Mouse (Mus musculus): ENCODE measurements around the gene Clk3. TPM values are rescaled to one million over a fixed set of nuclear protein-coding genes. Genes with fewer than 3 reads are reported as not detected.

Clk3 gene
- polyA plus RNA-seq, 1 experiment from 2014 or later: 75.4 TPM

DNA sequence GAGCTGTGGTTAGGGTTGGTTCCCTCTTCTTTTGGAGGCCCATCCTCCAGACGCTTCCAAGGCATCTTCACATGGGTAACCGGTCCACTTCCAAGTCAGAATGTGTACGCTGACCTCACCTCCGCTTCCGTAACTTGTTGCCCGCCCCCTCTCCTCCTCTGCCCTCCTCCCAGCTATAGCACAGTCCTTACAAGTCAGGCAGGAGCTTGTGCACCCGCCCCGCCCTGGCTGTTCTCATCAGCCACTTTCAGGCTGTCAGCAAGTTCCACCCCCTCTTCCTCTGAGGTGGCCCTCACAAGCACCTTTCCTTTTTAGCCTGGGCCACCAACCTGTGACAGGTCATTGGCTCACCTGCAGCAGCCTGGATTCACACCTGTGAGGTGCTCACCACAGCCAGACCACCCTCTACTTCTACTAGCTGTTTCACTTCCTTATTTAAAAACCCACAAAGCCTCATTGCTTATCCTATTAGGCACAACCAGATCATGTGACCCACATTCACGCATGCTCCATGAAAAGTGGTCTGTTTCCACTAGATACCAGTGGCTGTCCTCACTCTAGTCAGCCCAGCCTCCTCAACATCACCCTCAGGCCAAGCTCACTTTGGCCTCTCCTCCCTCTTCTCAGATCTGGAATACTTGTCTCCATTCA, 34.8 kb upstream of the Clk3 start:
- peaks cover 8% of the 10 kb centered on the region for H3K36me3 ChIP-seq (replicated peaks)
- 95% methylated on average over 9 of the region's 9 CpGs for WGBS
- peaks cover 22% of the 10 kb centered on the region for H3K4me1 ChIP-seq
- H3K27ac ChIP-seq: no peak overlapping the region
- no peaks in the 10 kb centered on the region for H3K9me3 ChIP-seq
- no peak overlapping the region for H3K4me3 ChIP-seq
- H3K27me3 ChIP-seq (replicated peaks): no peaks in the 10 kb centered on the region
- H3K9ac ChIP-seq: no peak overlapping the region
- no peak overlapping the region for H3K4me2 ChIP-seq
- no peak for ATAC-seq (replicated peaks)

- H3K9ac ChIP-seq: no peak overlapping the region
Measured at GRCm38 (mm10) chr9:57798725-57799253, 33.1 kb upstream of the Clk3 start.

GRCm38 (mm10) chr9:57797456-57797855, 31.8 kb upstream of the Clk3 start:
- Histone ChIP-seq H3K36me3 (replicated peaks) (peaks cover 8% of the 10 kb centered on the region), H3K4me2 (no peak overlapping the region), H3K27me3 (replicated peaks) (no peaks in the 10 kb centered on the region), H3K4me3 (no peak overlapping the region), H3K4me1 (peaks cover 8% of the 10 kb centered on the region; the same call in 1 of the 2 replicates), H3K27ac (no peak overlapping the region), H3K9me3 (no peaks in the 10 kb centered on the region), H3K9ac (no peak overlapping the region)
- 95% methylated on average over 8 of the region's 8 CpGs for WGBS
- ATAC-seq (replicated peaks): no peak

More at GRCm38 (mm10) chr9:57798725-57799253, 33.1 kb upstream of the Clk3 start:
- H3K27ac ChIP-seq: no peak overlapping the region
- no peak overlapping the region for H3K4me2 ChIP-seq
- H3K36me3 ChIP-seq (replicated peaks): peaks cover 8% of the 10 kb centered on the region
- H3K27me3 ChIP-seq (replicated peaks): no peaks in the 10 kb centered on the region
- H3K9me3 ChIP-seq: no peaks in the 10 kb centered on the region
- H3K4me3 ChIP-seq: no peak overlapping the region
- H3K4me1 ChIP-seq: peaks cover 18% of the 10 kb centered on the region
- WGBS: 20% methylated on average over 10 of the region's 10 CpGs
- ATAC-seq (replicated peaks): no peak

DNA sequence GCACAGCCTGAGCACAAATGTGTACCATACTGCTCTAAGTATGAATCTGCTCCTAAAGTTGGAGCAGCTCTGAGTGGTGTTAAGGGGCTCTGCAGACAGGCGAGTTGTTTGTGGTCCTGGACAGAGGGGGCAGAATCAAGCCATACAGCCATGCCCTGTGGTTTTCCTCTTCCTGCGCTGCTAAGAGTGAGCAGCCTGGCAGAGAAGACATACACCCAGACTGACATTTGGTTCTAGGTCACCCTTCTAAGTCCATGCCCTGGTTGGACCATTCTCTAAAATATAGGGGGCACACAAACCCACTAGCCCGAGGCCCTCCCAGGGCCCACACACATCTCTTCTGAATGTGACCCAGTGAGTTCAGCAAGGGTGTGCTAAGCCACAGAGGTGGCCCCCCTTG, 24.1 kb upstream of the Clk3 start:
- Histone ChIP-seq H3K27ac (no peak overlapping the region), H3K4me3 (no peak overlapping the region), H3K36me3 (replicated peaks) (peaks cover 7% of the 10 kb centered on the region), H3K9ac (no peak overlapping the region), H3K4me1 (no peaks in the 10 kb centered on the region), H3K4me2 (no peak overlapping the region), H3K27me3 (replicated peaks) (no peaks in the 10 kb centered on the region), H3K9me3 (no peaks in the 10 kb centered on the region)
- no peak for ATAC-seq (replicated peaks)
- WGBS: 93% methylated on average over 3 of the region's 3 CpGs

DNA sequence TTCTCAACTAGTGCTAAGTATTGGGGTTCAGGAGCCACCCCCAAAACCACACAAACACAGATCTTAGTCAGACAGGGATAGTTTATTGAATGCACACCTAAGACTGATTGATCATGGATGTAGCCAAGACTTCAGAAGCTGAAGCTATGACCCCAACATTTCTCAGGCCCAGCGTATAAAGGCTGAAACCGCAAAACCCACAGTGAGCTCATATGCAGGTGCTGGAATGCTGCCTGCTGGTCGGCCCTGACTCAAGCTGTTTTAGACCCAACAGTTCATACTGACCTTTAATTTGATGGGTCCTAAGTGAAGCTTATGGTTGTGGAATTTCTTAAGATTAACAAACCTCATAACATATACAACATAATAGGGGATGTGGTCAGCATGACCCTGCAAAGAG, 17.0 kb upstream of the Clk3 start:
- no peaks in the 10 kb centered on the region for H3K4me1 ChIP-seq
- no peak for ATAC-seq (replicated peaks)
- H3K4me3 ChIP-seq: no peak overlapping the region
- H3K36me3 ChIP-seq (replicated peaks): no peaks in the 10 kb centered on the region
- 95% methylated on average over 3 of the region's 3 CpGs for WGBS
- H3K27ac ChIP-seq: no peak overlapping the region
- no peaks in the 10 kb centered on the region for H3K9me3 ChIP-seq
- no peaks in the 10 kb centered on the region for H3K27me3 ChIP-seq (replicated peaks)
- H3K4me2 ChIP-seq: no peak overlapping the region
- H3K9ac ChIP-seq: no peak overlapping the region

DNA sequence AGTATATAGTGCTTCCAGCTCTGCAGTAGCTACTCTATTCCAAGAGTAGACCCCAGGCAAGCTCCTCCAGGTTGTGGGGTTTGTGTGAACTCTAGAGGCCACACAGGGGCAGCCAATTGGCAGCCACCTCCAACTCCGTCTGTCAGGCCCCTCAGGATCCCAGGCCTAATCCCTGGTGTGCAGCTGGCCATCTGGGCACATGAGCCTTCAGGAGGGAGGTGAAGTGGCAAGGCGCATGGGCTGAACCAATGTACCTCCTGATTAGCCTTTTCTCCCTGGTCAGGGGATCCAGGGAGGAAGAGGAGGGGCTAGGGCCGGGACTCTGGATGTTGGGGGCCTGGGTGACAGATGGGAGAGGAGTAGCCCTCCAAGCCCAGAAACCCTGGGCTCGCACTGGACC, 10.1 kb upstream of the Clk3 start:
- 53% methylated on average over 4 of the region's 4 CpGs for WGBS
- Histone ChIP-seq H3K27me3 (replicated peaks) (no peaks in the 10 kb centered on the region), H3K4me2 (no peak overlapping the region), H3K27ac (no peak overlapping the region), H3K4me1 (no peaks in the 10 kb centered on the region), H3K36me3 (replicated peaks) (no peaks in the 10 kb centered on the region), H3K9ac (no peak overlapping the region), H3K9me3 (no peaks in the 10 kb centered on the region), H3K4me3 (no peak overlapping the region)
- no peak for ATAC-seq (replicated peaks)

DNA sequence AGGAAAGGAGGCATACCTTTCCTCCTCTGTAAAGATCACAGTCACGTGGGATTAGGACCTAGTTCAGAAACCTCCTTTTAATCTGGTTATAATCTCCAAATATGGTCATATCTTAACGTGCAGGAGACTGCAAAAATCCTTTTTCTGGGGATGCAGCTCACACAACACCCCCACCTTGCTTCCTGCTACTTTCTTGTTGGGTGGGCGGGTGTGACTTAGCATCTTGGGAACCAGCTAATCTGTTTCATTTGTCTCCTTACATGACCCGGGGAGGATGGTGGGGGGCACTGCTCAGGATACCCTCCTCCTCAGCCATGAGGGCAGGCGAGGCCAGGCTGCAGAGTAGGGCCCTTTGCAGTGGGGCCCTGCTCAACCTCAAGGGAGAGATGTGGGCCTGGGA, 9.4 kb upstream of the Clk3 start:
- H3K9ac ChIP-seq: no peak overlapping the region
- H3K9me3 ChIP-seq: no peaks in the 10 kb centered on the region
- no peak overlapping the region for H3K4me3 ChIP-seq
- no peaks in the 10 kb centered on the region for H3K27me3 ChIP-seq (replicated peaks)
- H3K27ac ChIP-seq: no peak overlapping the region
- H3K36me3 ChIP-seq (replicated peaks): no peaks in the 10 kb centered on the region
- 70% methylated on average over 5 of the region's 5 CpGs for WGBS
- H3K4me2 ChIP-seq: no peak overlapping the region
- ATAC-seq (replicated peaks): no peak
- H3K4me1 ChIP-seq: no peaks in the 10 kb centered on the region

DNA sequence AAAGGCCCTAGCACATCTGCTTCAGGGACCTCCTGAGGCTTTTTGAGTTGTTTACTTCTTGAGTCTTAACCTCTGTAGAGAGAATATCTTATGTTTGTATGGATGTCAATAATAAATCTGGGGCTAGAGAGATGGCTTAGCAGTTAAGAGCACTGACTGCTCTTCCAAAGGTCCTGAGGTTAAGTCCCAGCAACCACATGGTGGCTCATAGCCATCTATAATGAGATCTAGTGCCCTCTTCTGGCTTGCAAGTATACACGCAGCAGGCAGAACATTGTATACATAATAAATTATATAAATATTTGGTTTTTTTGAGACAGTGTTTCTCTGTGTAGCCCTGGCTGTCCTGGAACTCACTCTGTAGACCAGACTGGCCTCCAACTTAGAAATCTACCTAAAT, 8.5 kb upstream of the Clk3 start:
- no peaks in the 10 kb centered on the region for H3K27me3 ChIP-seq (replicated peaks)
- H3K4me1 ChIP-seq: no peaks in the 10 kb centered on the region
- H3K4me2 ChIP-seq: no peak overlapping the region
- ATAC-seq (replicated peaks): no peak
- 5% methylated on average over 1 of the region's 1 CpGs for WGBS
- no peak overlapping the region for H3K27ac ChIP-seq
- no peaks in the 10 kb centered on the region for H3K9me3 ChIP-seq
- H3K9ac ChIP-seq: no peak overlapping the region
- no peaks in the 10 kb centered on the region for H3K36me3 ChIP-seq (replicated peaks)
- no peak overlapping the region for H3K4me3 ChIP-seq

DNA sequence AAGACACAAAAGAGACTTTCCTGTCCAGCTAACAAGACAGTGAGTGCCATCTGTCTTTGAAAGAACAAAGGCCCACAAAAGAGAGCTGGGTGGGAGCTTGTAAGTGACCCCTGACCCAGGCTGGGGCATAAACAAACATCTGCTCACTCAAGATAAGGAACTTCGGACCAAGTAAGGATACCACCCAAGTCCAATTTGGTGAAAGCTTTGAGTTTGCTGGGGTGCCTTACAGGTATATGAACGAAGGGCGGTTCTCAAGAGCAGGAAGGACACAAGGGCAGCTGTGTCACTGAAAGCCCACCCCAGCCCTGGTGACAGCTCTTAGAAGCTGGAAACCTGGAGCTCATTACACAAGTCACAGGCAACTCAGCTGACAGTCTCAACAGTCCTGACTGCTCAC, 8.1 kb upstream of the Clk3 start:
- no peak overlapping the region for H3K27ac ChIP-seq
- no peak overlapping the region for H3K4me2 ChIP-seq
- H3K4me1 ChIP-seq: no peaks in the 10 kb centered on the region
- H3K9me3 ChIP-seq: no peaks in the 10 kb centered on the region
- WGBS: 89% methylated on average over 3 of the region's 3 CpGs
- H3K4me3 ChIP-seq: no peak overlapping the region
- H3K9ac ChIP-seq: no peak overlapping the region
- no peaks in the 10 kb centered on the region for H3K36me3 ChIP-seq (replicated peaks)
- H3K27me3 ChIP-seq (replicated peaks): no peaks in the 10 kb centered on the region
- no peak for ATAC-seq (replicated peaks)

- Histone ChIP-seq H3K27ac (no peak overlapping the region), H3K4me3 (no peak overlapping the region), H3K9me3 (no peaks in the 10 kb centered on the region), H3K4me1 (peaks cover 10% of the 10 kb centered on the region), H3K27me3 (replicated peaks) (no peaks in the 10 kb centered on the region), H3K36me3 (replicated peaks) (no peaks in the 10 kb centered on the region), H3K9ac (no peak overlapping the region), H3K4me2 (no peak overlapping the region)
- no peak for ATAC-seq (replicated peaks)
- 98% methylated on average over 2 of the region's 2 CpGs for WGBS
Measured at GRCm38 (mm10) chr9:57770836-57771235, 5.2 kb upstream of the Clk3 start.

DNA sequence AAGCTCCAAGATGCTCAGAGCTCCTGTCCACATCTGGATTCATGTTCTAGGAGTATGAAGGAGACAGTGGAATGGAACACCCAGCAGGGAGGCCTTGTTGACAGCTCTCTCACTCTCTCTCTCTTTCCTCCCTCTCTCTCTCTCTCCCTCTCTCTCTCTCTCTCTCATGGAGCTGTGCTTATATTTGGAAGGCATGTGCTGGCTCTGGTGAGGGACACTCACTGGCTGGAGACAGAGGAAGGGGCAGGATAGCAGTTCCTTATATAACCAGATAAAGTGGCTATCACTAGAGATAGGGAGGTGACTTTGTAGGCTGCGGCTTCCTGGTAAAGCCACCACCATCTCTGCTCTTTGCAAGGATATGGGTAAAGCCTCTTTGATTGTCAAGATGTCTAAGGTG, 4.6 kb upstream of the Clk3 start:
- Histone ChIP-seq H3K9ac (no peak overlapping the region), H3K4me1 (peaks cover 10% of the 10 kb centered on the region), H3K27me3 (replicated peaks) (no peaks in the 10 kb centered on the region), H3K36me3 (replicated peaks) (no peaks in the 10 kb centered on the region), H3K27ac (no peak overlapping the region), H3K9me3 (no peaks in the 10 kb centered on the region), H3K4me2 (no peak overlapping the region), H3K4me3 (no peak overlapping the region)
- 100% methylated on average over 1 of the region's 1 CpGs for WGBS
- ATAC-seq (replicated peaks): no peak

DNA sequence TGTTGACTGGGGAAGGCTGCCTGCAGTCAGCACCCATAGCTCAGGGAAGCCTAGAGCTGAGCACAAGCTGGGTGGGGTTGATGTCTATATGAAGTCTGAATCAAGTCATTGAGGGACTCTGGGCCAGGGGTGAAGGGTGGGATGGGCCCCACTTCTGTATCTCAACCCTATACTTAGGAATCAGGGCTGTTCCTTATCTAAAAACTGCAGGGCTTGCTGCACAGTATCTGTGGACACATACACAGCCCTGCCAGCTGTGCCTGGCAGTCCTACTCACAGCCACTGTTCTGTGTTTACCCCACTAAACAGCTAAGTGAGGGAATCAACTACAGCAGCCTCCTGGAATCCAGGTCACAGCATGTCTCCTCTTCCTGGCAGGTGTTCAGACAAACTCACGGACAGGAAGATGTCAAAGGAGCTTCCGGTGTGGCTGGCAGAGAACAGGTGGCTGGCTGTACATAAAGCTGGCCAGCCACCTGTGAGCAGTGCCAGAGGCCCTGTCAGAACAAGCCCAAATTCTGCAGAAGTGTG, 3.9 kb upstream of the Clk3 start:
- no peak for ATAC-seq (replicated peaks)
- WGBS: 69% methylated on average over 2 of the region's 2 CpGs
- peaks cover 10% of the 10 kb centered on the region for H3K4me1 ChIP-seq

GRCm38 (mm10) chr9:57767231-57767630, 1.6 kb upstream of the Clk3 start:
- H3K36me3 ChIP-seq (replicated peaks): no peaks in the 10 kb centered on the region
- 95% methylated on average over 4 of the region's 4 CpGs for WGBS
- H3K9me3 ChIP-seq: no peaks in the 10 kb centered on the region
- no peak for ATAC-seq (replicated peaks)
- no peak overlapping the region for H3K4me3 ChIP-seq
- H3K4me2 ChIP-seq: no peak overlapping the region
- no peaks in the 10 kb centered on the region for H3K27me3 ChIP-seq (replicated peaks)
- no peak overlapping the region for H3K27ac ChIP-seq
- peaks cover 30% of the 10 kb centered on the region for H3K4me1 ChIP-seq
- H3K9ac ChIP-seq: no peak overlapping the region

More for the DNA sequence above, 3.9 kb upstream of the Clk3 start:
- Histone ChIP-seq H3K27me3 (replicated peaks) (no peaks in the 10 kb centered on the region), H3K36me3 (replicated peaks) (no peaks in the 10 kb centered on the region), H3K4me3 (no peak overlapping the region), H3K9ac (no peak overlapping the region), H3K4me2 (no peak overlapping the region), H3K9me3 (no peaks in the 10 kb centered on the region), H3K27ac (no peak overlapping the region)

Measured in midbrain, embryonic 15.5 days (tissue).